Mouse (Mus musculus) liver, postnatal 0 days (tissue): ENCODE data around the gene Gm17545.

ENCODE experiments used
- CTCF ChIP-seq: sonication (generic); IDR thresholded peaks from 2 replicates; pipeline ENCODE4 v1.5.1; 2016; ENCODE audit warnings: antibody characterized with exemption, low read depth
- EP300 ChIP-seq: IDR thresholded peaks from 2 replicates; pipeline ENCODE4 v1.6.1; 2016; ENCODE audit warnings: antibody characterized with exemption, low read depth, mild to moderate bottlenecking

DNA sequence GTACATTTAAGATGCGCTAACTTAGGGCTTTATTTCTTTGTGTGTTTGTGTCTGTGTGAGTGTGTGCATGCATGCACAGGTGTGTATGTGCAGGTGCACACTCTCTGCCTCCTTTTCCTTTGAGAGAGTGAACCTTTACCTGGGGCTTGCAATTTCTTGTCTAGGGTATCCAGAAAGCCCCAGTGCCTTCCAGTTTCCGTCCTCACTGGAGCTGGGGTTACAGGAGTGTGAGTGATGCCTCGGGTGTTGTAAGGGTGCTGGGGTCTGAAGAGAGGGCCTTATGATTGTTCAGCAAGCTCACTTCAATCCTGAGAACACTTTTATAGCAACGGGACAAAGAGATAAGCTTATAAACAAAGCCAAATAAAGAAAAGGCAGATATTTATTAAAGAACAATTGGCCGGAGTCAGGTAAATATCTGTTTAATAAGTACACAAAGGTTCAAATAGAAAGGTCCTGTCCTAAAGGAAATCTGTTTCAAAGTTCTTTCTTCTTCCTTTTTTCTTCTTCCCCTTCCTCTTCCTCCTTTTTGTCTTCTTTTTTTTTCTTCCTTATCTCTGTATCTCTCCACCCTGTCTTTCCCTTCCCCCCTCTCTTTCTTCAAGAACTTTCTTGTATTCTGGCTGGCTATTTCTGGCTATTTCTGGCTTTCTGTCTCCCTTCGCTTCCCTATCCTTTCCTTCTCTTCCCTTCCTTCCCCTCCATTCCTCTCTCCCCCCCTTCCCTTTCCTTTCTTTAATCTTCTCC lies 43.1 kb downstream of the Gm17545 start:
- TF ChIP-seq CTCF (no peak), EP300 (no peak)
